Mouse (Mus musculus): Measurements from ENCODE around the gene Nkain1. TPM values are rescaled to one million over a fixed set of nuclear protein-coding genes. Genes with fewer than 3 reads are reported as not detected.

The Nkain1 gene
- total RNA-seq (2018; cell fraction: chromatin; rRNA removed) = 1 to 10 TPM in 12 of 26 experiments, under 1 TPM in 2, not detected in 12; 0.70 to 8.7 (median 2.5) TPM
- 10 to 100 TPM in 5 of 26 experiments, 1 to 10 TPM in 20, under 1 TPM in 1; 0.99 to 13.6 (median 5.0) TPM for total RNA-seq (2018; cell fraction: cytosol; rRNA removed)
- total RNA-seq (2018; cell fraction: nucleus; rRNA removed) = 10 to 100 TPM in 1 of 26 experiments, 1 to 10 TPM in 17, under 1 TPM in 5, not detected in 3; 0.59 to 11.8 (median 1.8) TPM
- 4.7 to 21.7 TPM (median 5.3 TPM) in 3 replicates for polyA plus RNA-seq (2018)

DNA sequence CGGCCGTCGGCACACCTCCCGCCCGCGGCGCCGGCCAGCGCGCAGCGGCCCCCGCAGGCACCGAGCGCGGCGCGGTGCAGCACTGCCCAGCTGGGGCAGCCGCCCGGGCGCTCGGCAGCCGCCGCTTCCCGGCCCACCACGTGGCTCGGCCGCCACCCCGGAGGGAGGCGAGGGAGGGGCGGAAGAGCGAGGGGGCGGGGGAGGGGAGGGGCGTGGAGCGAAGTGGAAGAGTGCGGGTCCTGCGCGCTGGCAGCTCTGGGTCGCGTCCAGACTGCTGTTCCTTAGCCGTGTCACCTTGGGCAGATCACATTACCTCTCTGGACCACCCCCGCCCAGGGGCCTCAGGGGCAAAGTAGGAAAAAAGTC lies at the start of gene Nkain1:
Gene Nkain1 (minus strand): TSS at position 126 of the 366 bp plus-strand sequence.
- H3K36me3 ChIP-seq (ENCODE audit: inconsistent target) = no peaks in the 10 kb centered on the region
- no peak within 1 kb of the TSS for H3K27ac ChIP-seq
- H3K4me3 ChIP-seq (ENCODE audit: inconsistent target) = peak within 1 kb of the TSS; percentile 21
- 4% methylated on average over 25 of the region's 41 CpGs for WGBS (ENCODE audit: missing documents)
- no peaks in the 10 kb centered on the region for H3K79me2 ChIP-seq (ENCODE audit: inconsistent target)

- Histone ChIP-seq H3K4me3 (ENCODE audit: inconsistent target) (no peak overlapping the region), H3K36me3 (ENCODE audit: inconsistent target) (no peaks in the 10 kb centered on the region), H3K27ac (no peak overlapping the region), H3K79me2 (ENCODE audit: inconsistent target) (no peaks in the 10 kb centered on the region)
- 90% methylated on average over 9 of the region's 9 CpGs for WGBS (ENCODE audit: missing documents)
These were observed 4.8 kb upstream of the Nkain1 start for GRCm38 (mm10) chr4:130578734-130579274.

DNA sequence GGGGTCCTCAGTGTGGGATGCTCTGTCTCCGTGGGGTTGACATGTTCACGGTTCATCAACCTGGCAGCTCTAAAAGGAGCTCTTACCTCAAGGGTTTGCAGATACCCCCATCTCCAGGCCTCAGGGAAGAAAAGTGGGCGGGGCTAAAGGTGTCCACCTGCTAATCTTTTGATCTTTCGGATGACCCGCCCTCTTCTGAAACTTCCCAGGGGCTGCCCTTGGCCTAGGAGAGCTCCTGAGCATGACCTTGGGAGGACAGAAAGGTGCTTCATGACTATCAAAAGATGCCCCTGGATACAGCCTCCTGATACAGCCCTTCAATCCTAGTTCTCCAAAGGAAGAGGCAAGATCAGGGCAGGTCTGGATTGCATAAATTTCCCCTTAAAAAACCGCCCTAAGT lies 3.1 kb upstream of the Nkain1 start:
- no peak overlapping the region for H3K4me3 ChIP-seq (ENCODE audit: inconsistent target)
- H3K79me2 ChIP-seq (ENCODE audit: inconsistent target) = no peaks in the 10 kb centered on the region
- no peak overlapping the region; the same call in 1 of the 2 replicates for H3K27ac ChIP-seq
- no peaks in the 10 kb centered on the region for H3K36me3 ChIP-seq (ENCODE audit: inconsistent target)
- WGBS (ENCODE audit: missing documents) = 84% methylated on average over 6 of the region's 6 CpGs

DNA sequence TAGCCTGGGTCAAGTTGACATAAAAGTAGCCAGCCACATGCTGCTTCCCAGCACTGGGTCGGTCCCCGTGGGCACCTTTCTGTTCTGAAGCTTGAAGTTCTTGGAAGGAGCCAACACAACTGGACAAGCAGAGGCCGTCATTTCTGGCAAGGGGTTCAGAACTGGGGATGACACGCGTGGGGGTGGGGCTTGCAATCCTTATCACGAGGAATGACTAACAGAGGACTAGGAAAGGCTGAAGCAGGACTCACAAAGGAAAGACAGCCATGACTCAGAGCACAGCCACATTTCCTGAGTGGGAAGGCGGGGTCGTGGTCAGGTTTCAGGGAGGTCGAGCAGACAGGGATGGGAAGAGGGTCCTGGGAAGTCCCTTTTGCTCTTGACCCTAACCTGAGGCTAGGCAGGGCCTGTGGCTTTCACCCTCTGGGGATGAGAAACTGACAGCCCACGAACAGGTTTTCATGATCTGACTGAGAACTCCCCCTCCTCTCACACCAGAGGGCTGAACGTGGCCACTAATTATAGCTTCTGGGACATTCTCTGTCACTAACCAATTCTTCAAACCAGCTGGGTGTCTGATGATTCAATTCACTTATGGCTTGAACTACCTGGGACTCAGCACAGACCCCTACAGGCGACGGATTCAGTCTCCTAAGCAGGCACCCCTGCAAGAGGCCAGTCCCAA lies 2.4 kb upstream of the Nkain1 start:
- H3K79me2 ChIP-seq (ENCODE audit: inconsistent target) = no peaks in the 10 kb centered on the region
- peak overlapping the region; percentile 25 for H3K27ac ChIP-seq

GRCm38 (mm10) chr4:130575533-130575932 lies 1.6 kb upstream of the Nkain1 start:
- no peak overlapping the region for H3K4me3 ChIP-seq (ENCODE audit: inconsistent target)
- no peaks in the 10 kb centered on the region for H3K79me2 ChIP-seq (ENCODE audit: inconsistent target)
- H3K27ac ChIP-seq = no peak overlapping the region; the same call in 1 of the 2 replicates
- H3K36me3 ChIP-seq (ENCODE audit: inconsistent target) = no peaks in the 10 kb centered on the region
- 87% methylated on average over 3 of the region's 3 CpGs for WGBS (ENCODE audit: missing documents)

More for the DNA sequence above, 2.4 kb upstream of the Nkain1 start:
- WGBS (ENCODE audit: missing documents) = 55% methylated on average over 13 of the region's 13 CpGs
- no peaks in the 10 kb centered on the region for H3K36me3 ChIP-seq (ENCODE audit: inconsistent target)
- no peak overlapping the region for H3K4me3 ChIP-seq (ENCODE audit: inconsistent target)

DNA sequence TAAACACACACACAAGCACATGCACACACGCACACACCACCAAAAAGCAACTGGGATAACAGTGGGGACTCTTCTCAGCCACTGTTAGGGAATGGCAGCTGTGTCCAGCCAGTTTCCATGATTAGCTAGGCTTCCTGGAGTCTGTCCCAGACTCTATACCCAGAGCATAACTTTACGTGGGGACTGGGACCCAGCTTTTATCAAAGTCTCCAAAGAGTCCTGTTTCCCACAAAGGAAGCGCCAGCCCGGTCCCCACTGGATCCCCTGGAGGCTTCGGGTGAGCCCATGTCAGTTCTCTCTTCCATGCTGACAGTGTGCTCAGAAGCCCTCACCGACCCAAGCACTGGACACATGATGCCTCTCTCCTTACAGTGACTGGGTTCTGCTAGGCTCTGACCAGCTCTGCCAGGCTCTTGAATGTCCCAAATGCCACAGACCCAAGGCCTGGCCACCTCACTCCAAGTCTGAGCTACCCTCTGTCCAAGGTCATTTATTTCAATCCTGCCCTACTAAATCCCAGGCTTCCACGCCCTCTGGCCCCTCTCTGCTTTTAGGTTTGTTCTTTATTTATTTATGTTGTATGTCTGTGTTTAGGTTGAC lies 988 bp upstream of the Nkain1 start:
- H3K36me3 ChIP-seq (ENCODE audit: inconsistent target) = no peaks in the 10 kb centered on the region
- WGBS (ENCODE audit: missing documents) = 90% methylated on average over 7 of the region's 7 CpGs
- no peak overlapping the region for H3K4me3 ChIP-seq (ENCODE audit: inconsistent target)
- H3K27ac ChIP-seq = no peak overlapping the region
- H3K79me2 ChIP-seq (ENCODE audit: inconsistent target) = no peaks in the 10 kb centered on the region

- Histone ChIP-seq H3K4me3 (ENCODE audit: inconsistent target) (peak overlapping the region; percentile 21), H3K36me3 (ENCODE audit: inconsistent target) (no peaks in the 10 kb centered on the region)
- WGBS (ENCODE audit: missing documents) = under 1% methylated on average over 68 of the region's 76 CpGs
These were observed 474 bp downstream of the Nkain1 start for GRCm38 (mm10) chr4:130573351-130574047.

DNA sequence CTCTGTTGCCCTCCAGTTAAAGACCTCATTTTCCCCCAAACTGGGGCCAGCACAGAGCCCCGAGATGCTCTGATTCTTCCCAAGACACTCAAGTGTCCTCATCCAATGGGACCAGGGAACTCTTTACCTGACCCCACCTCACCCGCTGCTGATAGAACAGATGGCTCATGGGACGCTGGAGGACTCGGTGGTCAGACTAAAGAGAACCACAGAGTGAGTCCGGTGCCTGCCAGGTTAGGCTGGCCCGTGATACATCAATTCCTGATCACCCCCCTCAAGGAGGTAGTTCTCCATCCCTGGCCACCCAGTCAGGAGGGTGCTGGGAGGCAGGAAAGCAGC lies 992 bp downstream of the Nkain1 start:
- Histone ChIP-seq H3K79me2 (ENCODE audit: inconsistent target) (no peaks in the 10 kb centered on the region), H3K4me3 (ENCODE audit: inconsistent target) (peak overlapping the region; percentile 21), H3K27ac (no peak overlapping the region), H3K36me3 (ENCODE audit: inconsistent target) (no peaks in the 10 kb centered on the region)
- WGBS (ENCODE audit: missing documents) = 3% methylated on average over 6 of the region's 6 CpGs

More at GRCm38 (mm10) chr4:130573351-130574047, 474 bp downstream of the Nkain1 start:
- H3K27ac ChIP-seq = no peak overlapping the region
- H3K79me2 ChIP-seq (ENCODE audit: inconsistent target) = no peaks in the 10 kb centered on the region

GRCm38 (mm10) chr4:130572545-130572944 lies 1.4 kb downstream of the Nkain1 start:
- WGBS (ENCODE audit: missing documents) = 70% methylated on average over 10 of the region's 10 CpGs
- H3K79me2 ChIP-seq (ENCODE audit: inconsistent target) = no peaks in the 10 kb centered on the region
- no peak overlapping the region for H3K27ac ChIP-seq

DNA sequence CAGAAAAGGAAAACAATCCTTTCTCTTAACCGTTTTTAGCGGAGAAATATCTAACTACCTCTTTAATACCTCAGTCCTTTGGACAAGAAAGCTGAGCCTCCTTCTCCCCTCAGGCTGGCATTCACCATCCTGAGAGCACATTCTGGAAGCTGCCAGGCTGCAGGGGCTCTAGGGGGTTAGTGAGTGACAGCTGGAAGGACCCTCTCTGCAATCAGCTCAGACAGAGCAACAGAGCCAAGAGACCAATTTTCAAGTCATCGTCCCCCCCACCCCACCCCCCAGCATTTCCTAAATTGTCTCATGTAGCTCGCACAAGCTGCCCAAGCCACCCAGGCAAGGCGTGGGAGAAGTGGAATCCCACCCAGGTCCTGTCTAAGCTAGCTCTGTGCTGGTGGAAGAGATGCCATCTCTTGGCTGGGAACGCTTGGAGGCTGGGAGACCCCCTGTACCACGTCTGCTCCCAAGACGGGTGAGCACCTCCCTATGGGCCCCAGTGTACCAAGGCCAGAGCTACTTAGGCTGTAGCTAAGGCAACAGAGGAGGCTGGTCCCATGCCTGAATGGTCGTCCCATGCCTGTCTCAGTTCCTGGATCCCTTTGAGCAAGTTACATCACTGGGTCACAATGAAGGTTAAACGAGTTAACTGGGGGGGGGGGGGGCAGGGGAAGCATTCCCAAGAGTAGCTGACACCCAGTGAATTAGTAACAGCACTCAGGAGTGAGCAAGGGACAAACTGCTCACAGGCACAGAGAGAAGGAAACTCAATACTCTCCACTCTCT lies 2.8 kb downstream of the Nkain1 start:
- no peaks in the 10 kb centered on the region for H3K79me2 ChIP-seq (ENCODE audit: inconsistent target)
- no peak overlapping the region for H3K4me3 ChIP-seq (ENCODE audit: inconsistent target)
- H3K36me3 ChIP-seq (ENCODE audit: inconsistent target) = no peaks in the 10 kb centered on the region
- 64% methylated on average over 10 of the region's 10 CpGs for WGBS (ENCODE audit: missing documents)
- no peak overlapping the region for H3K27ac ChIP-seq

More at GRCm38 (mm10) chr4:130572545-130572944, 1.4 kb downstream of the Nkain1 start:
- Histone ChIP-seq H3K36me3 (ENCODE audit: inconsistent target) (no peaks in the 10 kb centered on the region), H3K4me3 (ENCODE audit: inconsistent target) (no peak overlapping the region)

DNA sequence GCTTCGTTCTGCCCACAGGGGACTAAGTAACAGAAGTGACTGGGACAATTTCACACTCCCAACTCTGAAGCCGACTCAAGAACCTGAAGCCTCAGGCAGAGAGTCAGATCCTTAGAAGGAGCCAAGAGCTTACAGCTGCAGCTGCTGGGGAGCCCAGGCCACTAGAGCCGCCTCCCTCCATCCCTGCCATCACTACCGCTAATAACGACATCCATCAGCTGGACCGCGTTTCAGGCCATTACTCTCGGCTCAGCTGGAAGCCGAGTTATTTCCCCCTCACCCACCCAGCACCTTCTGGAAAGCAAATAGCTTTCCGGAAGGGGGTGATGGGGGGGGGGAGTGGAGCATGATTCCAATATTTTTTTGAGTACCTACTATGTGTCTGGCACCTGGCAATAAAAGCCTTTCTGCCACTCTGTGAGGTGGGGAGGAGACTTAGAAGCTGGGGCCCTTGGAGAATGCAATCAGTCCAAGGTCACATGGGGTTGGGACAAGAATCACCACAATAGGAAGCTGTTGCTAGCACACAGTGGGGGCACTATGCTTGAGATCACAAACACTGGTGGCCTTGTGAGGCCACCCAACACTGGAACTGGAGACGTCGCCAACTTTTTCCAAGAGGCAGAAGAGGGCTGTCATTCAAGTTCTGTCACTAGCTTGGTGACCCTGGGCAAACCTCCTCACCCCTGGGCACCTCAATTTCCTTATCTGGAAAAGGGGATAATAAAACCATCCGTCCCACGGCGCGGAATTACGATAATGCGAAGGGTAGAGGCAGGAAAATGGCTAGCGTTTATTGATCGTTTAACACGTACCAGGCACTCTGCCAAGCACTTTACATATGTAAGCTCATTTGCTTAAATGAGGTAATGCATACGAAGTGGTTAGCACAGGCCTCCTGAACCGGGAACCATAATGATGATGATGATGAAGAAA lies 5.7 kb downstream of the Nkain1 start:
- 80% methylated on average over 23 of the region's 23 CpGs for WGBS (ENCODE audit: missing documents)
- no peak overlapping the region for H3K27ac ChIP-seq
- H3K4me3 ChIP-seq (ENCODE audit: inconsistent target) = no peak overlapping the region
- no peaks in the 10 kb centered on the region for H3K36me3 ChIP-seq (ENCODE audit: inconsistent target)
- no peaks in the 10 kb centered on the region for H3K79me2 ChIP-seq (ENCODE audit: inconsistent target)

- H3K79me2 ChIP-seq (ENCODE audit: inconsistent target) = no peaks in the 10 kb centered on the region
- H3K27ac ChIP-seq = no peak overlapping the region
- no peak overlapping the region for H3K4me3 ChIP-seq (ENCODE audit: inconsistent target)
- no peaks in the 10 kb centered on the region for H3K36me3 ChIP-seq (ENCODE audit: inconsistent target)
- 72% methylated on average over 8 of the region's 8 CpGs for WGBS (ENCODE audit: missing documents)
These were observed 10.2 kb downstream of the Nkain1 start for GRCm38 (mm10) chr4:130563820-130564219.

GRCm38 (mm10) chr4:130563260-130563756 lies 10.7 kb downstream of the Nkain1 start:
- Histone ChIP-seq H3K4me3 (ENCODE audit: inconsistent target) (no peak overlapping the region), H3K27ac (no peak overlapping the region), H3K79me2 (ENCODE audit: inconsistent target) (no peaks in the 10 kb centered on the region), H3K36me3 (ENCODE audit: inconsistent target) (no peaks in the 10 kb centered on the region)
- WGBS (ENCODE audit: missing documents) = 86% methylated on average over 9 of the region's 9 CpGs

Measured in macrophage (primary cell).